In genomic region chr2:167739030-167739429, GRCm38 (mm10) we compare ENCODE assay signal across 21 mouse cellular contexts. TPM values are rescaled to one million over a fixed set of nuclear protein-coding genes. Genes with fewer than 3 reads are reported as not detected.
DNase-seq lines count a peak whose midpoint lies in the region; ATAC-seq and TF ChIP-seq lines count a peak whose summit lies in the region.
"Had no signal": no experiment of that assay in that cellular context is flagged by ENCODE, and none has a peak within 500 bp of the region (broad histone marks: within the 10 kb centered on the region; RNA-seq: fewer than 3 reads in every experiment).

No protein-coding gene starts in this region.

- intact Hi-C loops in gastrocnemius, adult 2 months (cut with DNase I), result loop anchor here (5.0 kb wide), 1 partner anchor 37 kb away; no protein-coding TSS in a partner anchor

- H3K27ac ChIP-seq in gastrocnemius, adult 2 months, result peak overlapping the region; percentile 79
- peak overlapping the region; percentile 28 for H3K27ac ChIP-seq in embryonic facial prominence, embryonic 14.5 days (replicated peaks; ENCODE audit: low read depth, low read length)
- H3K27ac ChIP-seq in limb, embryonic 14.5 days (replicated peaks; ENCODE audit: low read depth, low read length), result no peak overlapping the region
- H3K27ac ChIP-seq: hindbrain, embryonic 13.5 days; layer of hippocampus, adult 2 months; midbrain, embryonic 12.5 days had no signal

- no peak overlapping the region for H3K4me3 ChIP-seq in gastrocnemius, adult 2 months
- H3K4me3 ChIP-seq in embryonic facial prominence, embryonic 14.5 days (ENCODE audit: low read depth, low read length), result no peak overlapping the region
- H3K4me3 ChIP-seq in limb, embryonic 14.5 days (replicated peaks; ENCODE audit: low read length), result no peak overlapping the region
- H3K4me3 ChIP-seq: heart, embryonic 10.5 days; hindbrain, embryonic 13.5 days; layer of hippocampus, adult 2 months; midbrain, embryonic 12.5 days had no signal

- no peak overlapping the region for H3K4me2 ChIP-seq in embryonic facial prominence, embryonic 14.5 days (ENCODE audit: low read depth, low read length)
- no peak overlapping the region for H3K4me2 ChIP-seq in limb, embryonic 14.5 days (replicated peaks; ENCODE audit: low read depth, low read length, severe bottlenecking)
- H3K4me2 ChIP-seq: hindbrain, embryonic 13.5 days; midbrain, embryonic 12.5 days had no signal

- TF ChIP-seq POLR2A in limb, embryonic 14.5 days (IDR thresholded peaks at IDR 0.05; ENCODE audit: borderline replicate concordance, extremely low read depth, insufficient read depth, insufficient read length), result no peak

- WGBS in embryonic facial prominence, embryonic 14.5 days, result 18% methylated on average over 4 of the region's 6 CpGs
- 28% methylated on average over 6 of the region's 6 CpGs for WGBS in limb, embryonic 14.5 days

- H3K9me3 ChIP-seq in embryonic facial prominence, embryonic 14.5 days (ENCODE audit: control insufficient read depth, low read length), result no peaks in the 10 kb centered on the region
- H3K9me3 ChIP-seq in limb, embryonic 14.5 days (ENCODE audit: control insufficient read depth, low read length), result no peaks in the 10 kb centered on the region
- H3K9me3 ChIP-seq: heart, embryonic 10.5 days; hindbrain, embryonic 13.5 days; midbrain, embryonic 12.5 days had no signal

- H3K36me3 ChIP-seq in embryonic facial prominence, embryonic 14.5 days (ENCODE audit: control insufficient read depth, insufficient read depth, low read length), result no peaks in the 10 kb centered on the region
- H3K36me3 ChIP-seq in limb, embryonic 14.5 days (ENCODE audit: control insufficient read depth, insufficient read depth, low read length), result no peaks in the 10 kb centered on the region
- H3K36me3 ChIP-seq: heart, embryonic 10.5 days; hindbrain, embryonic 13.5 days; midbrain, embryonic 12.5 days had no signal

- DNase-seq in gastrocnemius, adult 2 months, result peak; percentile 67
- DNase-seq in gastrocnemius, postnatal 10 days, result no peak
- DNase-seq in 3T3-L1 (ENCODE audit: low read depth, low spot score), result peak; percentile 63
- peak; percentile 79 for DNase-seq in embryonic facial prominence, embryonic 14.5 days (ENCODE audit: low spot score)
- peak; percentile 13 for DNase-seq in limb, embryonic 14.5 days (ENCODE audit: low spot score)
- DNase-seq in cerebellum, adult 18-20 months, result no peak
- DNase-seq in urinary bladder, postnatal 4 days (ENCODE audit: low spot score in 2 of 2), result no peak
- DNase-seq: adrenal gland, adult 2 months; B cell, adult 2 months; cerebellum, postnatal 10 days; heart, postnatal 14 days; liver, postnatal 0 days; lung, postnatal 10 days; spleen, adult 18-20 months; thymus, postnatal 25 days had no signal

- H3K9ac ChIP-seq in embryonic facial prominence, embryonic 14.5 days (ENCODE audit: low read depth, low read length), result no peak overlapping the region
- no peak overlapping the region for H3K9ac ChIP-seq in limb, embryonic 14.5 days (ENCODE audit: low read depth, low read length, severe bottlenecking)
- H3K9ac ChIP-seq: hindbrain, embryonic 13.5 days; liver, postnatal 0 days; midbrain, embryonic 12.5 days had no signal

- no peaks in the 10 kb centered on the region for H3K27me3 ChIP-seq in embryonic facial prominence, embryonic 14.5 days (replicated peaks; ENCODE audit: control insufficient read depth, insufficient read depth, low read length)
- no peaks in the 10 kb centered on the region for H3K27me3 ChIP-seq in limb, embryonic 14.5 days (ENCODE audit: control insufficient read depth, insufficient read depth, low read length)
- H3K27me3 ChIP-seq: hindbrain, embryonic 13.5 days; midbrain, embryonic 12.5 days had no signal

- TF ChIP-seq CTCF in gastrocnemius, adult 2 months (IDR thresholded peaks at IDR 0.05), result no peak

- peak; percentile 48; the same call in 1 of the 2 replicates for ATAC-seq in embryonic facial prominence, embryonic 14.5 days (ENCODE audit: low read depth)
- no peak for ATAC-seq in limb, embryonic 14.5 days (ENCODE audit: low FRiP score, low read depth)
- ATAC-seq: forebrain, embryonic 14.5 days; inflammation-experienced regulatory T-cells, adult 6 months; liver, postnatal 0 days had no signal

- peaks cover 13% of the 10 kb centered on the region for H3K4me1 ChIP-seq in embryonic facial prominence, embryonic 14.5 days (ENCODE audit: control insufficient read depth, insufficient read depth, low read length)
- H3K4me1 ChIP-seq in limb, embryonic 14.5 days (ENCODE audit: control insufficient read depth, insufficient read depth, low read length), result peaks cover 6% of the 10 kb centered on the region; the same call in 1 of the 2 replicates
- H3K4me1 ChIP-seq: hindbrain, embryonic 13.5 days; midbrain, embryonic 12.5 days had no signal

RNA-seq across cellular contexts. Expression of gene Tmem189, which starts 49.4 kb away (rescaled TPM):
- total RNA-seq in gastrocnemius, adult 2 months (2021), result 10 to 100 TPM; 13.0 to 14.9 TPM
- 10 to 100 TPM; 20.4 to 22.6 TPM for total RNA-seq in gastrocnemius, postnatal 10 days (2021)
- polyA plus RNA-seq in embryonic facial prominence, embryonic 14.5 days (2014; fragmentation: Nextera tagmentation; extraction: Ambion mirVana), result 40.0 and 40.6 TPM in 2 replicates
- 58.9 and 76.0 TPM in 2 replicates for polyA plus RNA-seq in limb, embryonic 14.5 days (2012; rRNA removed)
- 37.2 and 39.3 TPM in 2 replicates for polyA plus RNA-seq in limb, embryonic 14.5 days (2014; fragmentation: Nextera tagmentation; extraction: Ambion mirVana)

RNA-seq across cellular contexts. Expression of gene Cebpb, which starts 50.3 kb away (rescaled TPM):
- total RNA-seq in gastrocnemius, adult 2 months (2021), result 100 to 1,000 TPM; 106 to 181 TPM
- total RNA-seq in gastrocnemius, postnatal 10 days (2021), result 10 to 100 TPM; 28.0 to 64.3 TPM
- 18.1 and 30.3 TPM in 2 replicates for polyA plus RNA-seq in embryonic facial prominence, embryonic 14.5 days (2014; fragmentation: Nextera tagmentation; extraction: Ambion mirVana)
- polyA plus RNA-seq in limb, embryonic 14.5 days (2012; rRNA removed), result 29.7 and 36.0 TPM in 2 replicates
- polyA plus RNA-seq in limb, embryonic 14.5 days (2014; fragmentation: Nextera tagmentation; extraction: Ambion mirVana), result 20.6 and 27.4 TPM in 2 replicates

Comparison
In these comparisons a context has a peak if more than half of its experiments do, and no peak if none do; other contexts are left out.
1. DNase-seq: peak in gastrocnemius, adult 2 months (single experiment), 3T3-L1 (single experiment), embryonic facial prominence, embryonic 14.5 days (single experiment) and limb, embryonic 14.5 days (single experiment); none in gastrocnemius, postnatal 10 days (single experiment), cerebellum, adult 18-20 months (0 of 2) and urinary bladder, postnatal 4 days (0 of 2).